Mouse (Mus musculus): ENCODE measurements around the gene Naa38. TPM values are rescaled to one million over a fixed set of nuclear protein-coding genes. Genes with fewer than 3 reads are reported as not detected.
A peak's percentile ranks its signal among the peaks of the same experiment; 100 is the strongest.

The Naa38 gene
- polyA plus RNA-seq, 1 experiment from 2014 or later, result 97.6 TPM

DNA sequence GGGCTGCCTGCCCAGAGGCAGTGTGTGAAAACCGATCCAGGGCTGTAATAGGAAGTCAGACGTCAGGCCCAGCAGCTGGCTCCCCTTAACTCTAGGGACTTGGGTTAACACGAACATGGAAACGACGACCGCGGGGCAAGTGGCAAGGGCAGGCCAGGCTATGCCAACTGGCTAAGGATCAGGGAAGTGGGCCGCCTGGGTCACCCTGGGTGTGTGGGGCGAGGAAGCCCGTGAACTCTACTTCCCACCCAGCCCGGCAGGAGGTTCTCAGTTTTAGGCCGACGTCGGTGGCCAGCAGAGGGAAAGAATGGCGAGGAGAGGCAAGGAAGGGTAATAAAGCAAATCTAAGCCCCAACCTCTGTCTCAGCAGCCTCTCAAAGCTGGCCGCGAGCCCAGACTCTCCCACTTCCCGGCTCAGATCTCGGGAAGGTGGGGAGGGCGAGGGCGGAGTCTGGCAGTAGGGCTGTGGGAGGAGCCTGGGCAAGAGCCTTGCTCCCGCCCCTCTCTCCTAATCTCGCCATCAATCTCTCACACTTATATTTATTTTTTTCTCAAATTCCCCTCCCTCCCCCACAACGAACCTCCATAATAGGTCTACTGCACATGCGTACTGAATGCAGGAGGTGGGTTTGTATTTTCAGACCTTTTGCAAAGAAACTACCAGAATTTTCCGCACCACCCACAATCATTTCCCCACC lies 29.0 kb upstream of the Naa38 start:
- Histone ChIP-seq H3K27me3 (ENCODE audit: control insufficient read depth, insufficient read depth, low read length) (no peaks in the 10 kb centered on the region), H3K4me3 (replicated peaks; ENCODE audit: low read depth, low read length) (peak overlapping the region; percentile 99), H3K27ac (replicated peaks; ENCODE audit: low read depth, low read length) (peak overlapping the region; percentile 100), H3K9me3 (ENCODE audit: control insufficient read depth, low read length) (no peaks in the 10 kb centered on the region), H3K4me2 (ENCODE audit: low read length) (peak overlapping the region; percentile 96), H3K4me1 (ENCODE audit: control insufficient read depth, insufficient read depth, low read length) (peaks cover 39% of the 10 kb centered on the region), H3K9ac (replicated peaks; ENCODE audit: low read length) (peak overlapping the region; percentile 100), H3K36me3 (ENCODE audit: control insufficient read depth, insufficient read depth, low read length) (peaks cover 30% of the 10 kb centered on the region)
- under 1% methylated on average over 26 of the region's 26 CpGs for WGBS
- peak; percentile 87 for ATAC-seq (ENCODE audit: low FRiP score, low TSS enrichment)
- DNase-seq, result peak; percentile 97

DNA sequence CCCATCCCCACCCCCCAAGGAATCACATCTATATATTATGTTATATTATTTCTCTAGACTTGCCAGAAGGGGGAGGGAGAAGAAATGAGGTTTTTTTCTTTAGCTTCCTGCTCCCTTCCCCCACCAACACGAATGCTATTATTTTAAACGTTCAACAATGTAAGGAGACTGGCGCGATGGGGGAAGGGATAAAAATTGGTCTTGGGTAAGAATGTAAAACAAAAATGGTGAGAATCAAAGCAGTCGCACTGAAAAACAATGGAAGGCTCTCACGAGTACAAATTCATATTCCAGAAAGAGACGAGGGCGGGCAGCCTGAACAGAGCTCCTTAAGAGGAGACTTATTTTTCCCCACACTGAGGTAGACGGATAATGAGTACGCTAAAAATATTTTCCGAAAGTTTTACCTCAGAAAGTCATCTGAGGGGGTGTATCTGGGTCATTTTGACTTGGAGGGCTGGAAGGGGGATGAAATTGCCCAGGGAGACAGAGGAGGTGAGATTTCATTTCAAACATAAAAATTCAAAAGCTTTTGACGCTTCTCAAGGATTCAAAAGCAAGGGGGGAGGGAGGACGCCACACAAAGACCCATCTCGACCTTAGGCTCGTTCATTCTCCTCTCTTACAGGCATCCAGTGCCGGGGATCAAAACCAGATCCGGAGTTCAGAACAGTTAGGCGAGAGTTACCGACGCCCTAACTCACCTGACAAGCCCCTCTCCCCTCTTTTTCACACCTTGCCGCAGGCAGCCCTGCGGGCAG lies 28.3 kb upstream of the Naa38 start:
- Histone ChIP-seq H3K4me1 (ENCODE audit: control insufficient read depth, insufficient read depth, low read length) (peaks cover 46% of the 10 kb centered on the region), H3K27ac (replicated peaks; ENCODE audit: low read depth, low read length) (peak overlapping the region; percentile 100), H3K27me3 (ENCODE audit: control insufficient read depth, insufficient read depth, low read length) (no peaks in the 10 kb centered on the region), H3K9me3 (ENCODE audit: control insufficient read depth, low read length) (no peaks in the 10 kb centered on the region), H3K9ac (replicated peaks; ENCODE audit: low read length) (peak overlapping the region; percentile 100), H3K36me3 (ENCODE audit: control insufficient read depth, insufficient read depth, low read length) (peaks cover 23% of the 10 kb centered on the region), H3K4me2 (ENCODE audit: low read length) (peak overlapping the region; percentile 96), H3K4me3 (replicated peaks; ENCODE audit: low read depth, low read length) (peak overlapping the region; percentile 99)
- DNase-seq, result peak; percentile 60
- WGBS, result under 1% methylated on average over 22 of the region's 22 CpGs
- no peak for ATAC-seq (ENCODE audit: low FRiP score, low TSS enrichment)

DNA sequence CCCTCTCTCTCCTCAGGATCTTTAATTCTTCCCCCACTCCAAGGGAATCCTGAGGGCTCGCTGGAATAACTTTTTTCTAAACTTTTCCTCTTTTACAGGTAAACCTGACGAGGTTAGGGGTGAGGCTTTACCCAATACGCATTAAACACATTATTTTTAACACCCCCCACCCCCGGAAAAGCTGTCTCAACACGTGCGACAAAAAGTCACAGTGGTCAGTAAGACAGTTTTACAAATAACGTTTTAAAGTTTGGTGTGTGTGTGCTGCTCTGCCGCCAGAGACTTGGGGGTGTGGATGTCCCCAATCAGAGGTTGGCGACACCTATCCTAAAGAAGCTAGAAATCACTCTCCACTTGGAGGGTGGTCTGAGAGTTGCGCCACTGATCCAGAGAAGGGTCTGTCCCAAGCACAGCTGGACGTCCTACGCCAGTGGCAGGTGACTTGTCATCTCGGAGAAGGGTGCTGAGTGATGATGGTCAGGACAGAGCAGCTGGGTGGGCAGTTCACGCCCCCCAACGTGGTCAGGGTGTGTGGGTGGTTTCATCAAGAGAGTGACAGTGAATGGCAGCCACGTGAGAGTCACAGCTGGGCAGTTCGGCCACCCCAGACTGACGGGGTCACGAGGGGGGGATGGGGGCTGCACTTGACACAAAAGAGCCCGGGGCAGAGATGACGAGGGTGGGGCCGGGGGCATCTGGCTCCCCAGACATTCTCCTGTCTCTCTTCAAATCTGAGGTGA lies 27.5 kb upstream of the Naa38 start:
- H3K9me3 ChIP-seq (ENCODE audit: control insufficient read depth, low read length), result no peaks in the 10 kb centered on the region
- peak; percentile 5; the same call in 1 of the 2 replicates for ATAC-seq (ENCODE audit: low FRiP score, low TSS enrichment)
- H3K4me2 ChIP-seq (ENCODE audit: low read length), result peak overlapping the region; percentile 96
- peaks cover 50% of the 10 kb centered on the region for H3K4me1 ChIP-seq (ENCODE audit: control insufficient read depth, insufficient read depth, low read length)
- H3K9ac ChIP-seq (replicated peaks; ENCODE audit: low read length), result peak overlapping the region; percentile 100
- peak overlapping the region; percentile 99 for H3K4me3 ChIP-seq (replicated peaks; ENCODE audit: low read depth, low read length)
- H3K27ac ChIP-seq (replicated peaks; ENCODE audit: low read depth, low read length), result peak overlapping the region; percentile 100
- DNase-seq, result peak; percentile 51
- no peaks in the 10 kb centered on the region for H3K27me3 ChIP-seq (ENCODE audit: control insufficient read depth, insufficient read depth, low read length)
- peaks cover 16% of the 10 kb centered on the region for H3K36me3 ChIP-seq (ENCODE audit: control insufficient read depth, insufficient read depth, low read length)
- under 1% methylated on average over 22 of the region's 22 CpGs for WGBS

DNA sequence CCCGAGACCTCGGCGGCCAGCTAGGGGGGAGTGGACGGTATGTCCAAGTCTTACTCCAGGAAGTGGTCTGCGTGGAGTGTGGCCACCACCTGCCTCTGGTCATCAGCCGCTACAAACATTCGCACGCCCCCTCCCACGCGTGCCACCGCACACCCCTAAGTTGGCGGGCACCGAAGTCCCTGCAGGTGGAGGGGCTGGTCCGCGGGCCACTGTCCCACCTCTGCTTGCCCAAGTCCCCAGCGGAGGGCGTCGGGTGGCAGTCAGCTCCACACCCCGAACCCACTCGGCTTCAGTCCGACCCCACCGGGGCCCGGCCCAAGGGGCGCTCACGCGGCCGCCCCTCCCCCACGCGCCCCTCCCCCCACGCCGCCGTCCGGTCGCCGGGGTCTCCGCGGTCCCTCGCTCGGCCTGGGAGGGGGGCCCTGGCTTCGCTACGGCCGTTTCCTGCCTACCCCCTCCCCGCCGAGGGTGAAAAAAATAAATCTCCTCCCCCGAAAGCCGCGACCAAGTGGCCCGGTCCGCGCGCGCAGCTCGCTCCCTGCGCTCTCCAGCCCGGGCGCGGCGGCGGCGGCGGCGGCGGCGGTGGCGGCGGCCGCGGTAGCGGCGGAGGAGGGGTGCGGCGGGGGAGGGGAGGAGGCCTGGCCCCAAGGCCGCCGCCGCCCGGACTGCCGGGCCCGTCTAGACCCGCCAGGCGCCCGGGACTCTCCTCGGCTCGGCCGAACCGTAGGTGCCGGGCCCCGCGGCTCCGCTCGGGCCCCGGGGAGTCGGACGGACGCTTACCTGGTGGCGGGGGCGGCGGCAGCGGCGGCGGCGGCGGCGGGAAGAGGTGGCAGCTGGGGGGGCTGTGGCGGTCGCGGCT lies 26.7 kb upstream of the Naa38 start:
- Histone ChIP-seq H3K4me3 (replicated peaks; ENCODE audit: low read depth, low read length) (peak overlapping the region; percentile 99), H3K36me3 (ENCODE audit: control insufficient read depth, insufficient read depth, low read length) (peaks cover 9% of the 10 kb centered on the region), H3K27ac (replicated peaks; ENCODE audit: low read depth, low read length) (peak overlapping the region; percentile 100), H3K4me1 (ENCODE audit: control insufficient read depth, insufficient read depth, low read length) (peaks cover 50% of the 10 kb centered on the region), H3K9ac (replicated peaks; ENCODE audit: low read length) (peak overlapping the region; percentile 100), H3K27me3 (ENCODE audit: control insufficient read depth, insufficient read depth, low read length) (no peaks in the 10 kb centered on the region), H3K4me2 (ENCODE audit: low read length) (peak overlapping the region; percentile 96), H3K9me3 (ENCODE audit: control insufficient read depth, low read length) (no peaks in the 10 kb centered on the region)
- under 1% methylated on average over 67 of the region's 106 CpGs for WGBS
- ATAC-seq (ENCODE audit: low FRiP score, low TSS enrichment), result peak; percentile 11; the same call in 1 of the 2 replicates
- DNase-seq, result peak; percentile 76

DNA sequence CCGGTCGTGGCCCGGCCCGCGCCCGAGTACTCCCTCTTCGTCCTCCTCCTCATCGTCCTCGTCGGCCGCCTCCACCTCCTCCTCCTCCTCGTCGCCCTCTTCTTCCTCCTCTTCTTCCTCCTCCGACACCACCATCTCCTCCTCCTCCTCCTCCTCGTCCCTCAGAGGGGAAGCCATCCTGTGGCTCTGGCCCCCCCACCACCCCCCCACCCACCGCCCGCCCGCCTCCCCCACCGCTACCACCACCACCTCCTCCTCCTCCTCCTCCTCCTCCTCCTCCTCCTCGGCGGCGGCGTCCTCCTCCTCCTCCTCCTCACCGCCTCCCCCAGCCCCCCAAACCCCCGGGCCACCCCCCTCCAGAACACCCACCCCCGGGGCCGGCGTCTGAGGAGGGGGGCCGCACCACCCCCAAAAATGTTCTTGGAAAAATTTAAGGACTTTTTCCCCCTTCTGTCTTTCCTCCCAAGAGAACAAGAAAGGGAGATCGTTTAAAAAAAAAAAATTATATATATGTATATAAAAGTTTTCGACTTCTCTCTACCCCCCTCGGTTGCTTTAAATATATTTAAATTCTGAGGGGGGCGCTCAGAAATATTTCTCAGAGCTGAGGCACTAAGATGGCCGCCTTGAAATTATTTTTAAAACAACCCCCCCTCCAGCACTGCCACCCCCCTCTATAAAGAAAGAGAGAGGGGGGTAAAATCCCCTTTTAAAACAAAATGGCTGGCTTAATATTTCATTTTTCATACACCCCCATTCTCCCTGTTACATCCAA lies 25.9 kb upstream of the Naa38 start, which contains the start of gene Chd3:
Chd3 (minus strand) TSS at position 192 of the 775 bp plus-strand sequence.
- Histone ChIP-seq H3K36me3 (ENCODE audit: control insufficient read depth, insufficient read depth, low read length) (peaks cover 4% of the 10 kb centered on the region; the same call in 1 of the 2 replicates), H3K4me3 (replicated peaks; ENCODE audit: low read depth, low read length) (peak within 1 kb of the TSS; percentile 99), H3K9me3 (ENCODE audit: control insufficient read depth, low read length) (no peaks in the 10 kb centered on the region), H3K27me3 (ENCODE audit: control insufficient read depth, insufficient read depth, low read length) (no peaks in the 10 kb centered on the region), H3K4me1 (ENCODE audit: control insufficient read depth, insufficient read depth, low read length) (peaks cover 45% of the 10 kb centered on the region), H3K27ac (replicated peaks; ENCODE audit: low read depth, low read length) (peak within 1 kb of the TSS; percentile 100), H3K4me2 (ENCODE audit: low read length) (peak within 1 kb of the TSS; percentile 96), H3K9ac (replicated peaks; ENCODE audit: low read length) (peak within 1 kb of the TSS; percentile 100)
- ATAC-seq (ENCODE audit: low FRiP score, low TSS enrichment), result no peak
- under 1% methylated on average over 22 of the region's 34 CpGs for WGBS
- peak; percentile 56 for DNase-seq

DNA sequence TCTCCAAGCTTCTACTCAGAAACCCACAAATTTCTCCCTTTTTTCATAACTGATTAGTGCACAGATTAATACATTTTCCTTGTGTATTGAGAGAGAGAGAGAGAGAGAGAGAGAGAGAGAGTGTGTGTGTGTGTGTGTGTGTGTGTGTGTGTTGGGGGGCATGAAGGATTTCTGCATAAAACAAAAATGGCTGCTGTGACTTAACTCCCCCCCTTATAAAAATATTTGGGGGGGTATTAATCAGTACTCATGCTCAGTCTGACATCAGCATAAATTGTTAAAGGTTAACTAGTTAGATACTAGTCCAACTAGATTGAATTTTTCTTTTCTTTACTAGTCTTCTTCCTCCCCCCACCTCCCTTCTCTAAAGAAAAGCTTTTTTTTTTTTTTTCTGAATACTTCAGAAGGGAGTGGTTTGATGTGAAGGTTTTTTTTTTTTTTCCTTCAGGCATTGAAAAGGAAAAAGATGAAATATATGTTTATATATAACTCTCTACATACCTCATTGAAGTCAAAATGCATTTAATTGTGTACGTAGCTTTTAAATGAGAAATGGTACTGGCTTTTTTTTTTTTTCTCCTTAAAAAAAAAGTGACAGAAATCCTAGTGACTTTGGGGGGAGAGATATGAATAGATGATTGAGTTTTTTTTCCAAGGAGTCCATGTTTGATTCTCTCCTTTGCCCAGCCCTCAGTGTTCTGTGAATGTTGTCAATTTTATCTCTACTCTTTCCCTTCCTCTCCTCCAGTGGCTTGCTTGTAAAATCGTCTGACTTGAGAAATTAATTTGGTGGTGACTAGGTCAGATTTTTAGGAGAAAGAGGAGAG lies 25.1 kb upstream of the Naa38 start:
- Histone ChIP-seq H3K4me2 (ENCODE audit: low read length) (peak overlapping the region; percentile 96), H3K27me3 (ENCODE audit: control insufficient read depth, insufficient read depth, low read length) (no peaks in the 10 kb centered on the region), H3K4me3 (replicated peaks; ENCODE audit: low read depth, low read length) (peak overlapping the region; percentile 99), H3K9ac (replicated peaks; ENCODE audit: low read length) (peak overlapping the region; percentile 100), H3K9me3 (ENCODE audit: control insufficient read depth, low read length) (no peaks in the 10 kb centered on the region), H3K4me1 (ENCODE audit: control insufficient read depth, insufficient read depth, low read length) (peaks cover 37% of the 10 kb centered on the region), H3K27ac (replicated peaks; ENCODE audit: low read depth, low read length) (peak overlapping the region; percentile 100), H3K36me3 (ENCODE audit: control insufficient read depth, insufficient read depth, low read length) (peaks cover 4% of the 10 kb centered on the region; the same call in 1 of the 2 replicates)
- DNase-seq, result peak; percentile 62
- WGBS, result 25% methylated on average over 2 of the region's 2 CpGs
- ATAC-seq (ENCODE audit: low FRiP score, low TSS enrichment), result no peak

DNA sequence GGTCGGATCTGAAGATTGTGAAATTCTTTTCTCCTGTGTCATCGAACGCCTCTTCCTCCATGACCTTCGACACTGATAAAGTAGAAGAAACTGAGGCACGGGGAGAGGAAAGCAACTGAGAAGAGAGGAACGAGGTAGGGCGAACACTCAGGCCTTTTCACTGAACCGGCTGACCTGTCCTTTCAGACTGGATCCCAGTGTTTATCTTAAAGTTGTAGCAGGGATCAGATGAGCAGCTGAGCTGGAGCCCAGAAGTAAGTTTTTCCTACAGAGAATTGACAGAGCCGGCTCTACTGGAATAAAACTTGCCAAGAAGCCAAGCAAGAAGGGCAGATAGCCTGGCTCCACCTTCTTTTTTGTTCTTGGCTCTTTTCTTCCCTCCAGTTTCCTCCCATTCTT lies 24.5 kb upstream of the Naa38 start:
- no peaks in the 10 kb centered on the region for H3K9me3 ChIP-seq (ENCODE audit: control insufficient read depth, low read length)
- WGBS, result 6% methylated on average over 9 of the region's 9 CpGs
- no peak overlapping the region for H3K4me3 ChIP-seq (replicated peaks; ENCODE audit: low read depth, low read length)
- peaks cover 4% of the 10 kb centered on the region; the same call in 1 of the 2 replicates for H3K36me3 ChIP-seq (ENCODE audit: control insufficient read depth, insufficient read depth, low read length)
- H3K27me3 ChIP-seq (ENCODE audit: control insufficient read depth, insufficient read depth, low read length), result no peaks in the 10 kb centered on the region
- H3K27ac ChIP-seq (replicated peaks; ENCODE audit: low read depth, low read length), result peak overlapping the region; percentile 74
- DNase-seq (no peak), ATAC-seq (ENCODE audit: low FRiP score, low TSS enrichment) (no peak)
- peak overlapping the region; percentile 45 for H3K4me2 ChIP-seq (ENCODE audit: low read length)
- peak overlapping the region; percentile 18; the same call in 1 of the 2 replicates for H3K9ac ChIP-seq (replicated peaks; ENCODE audit: low read length)
- peaks cover 31% of the 10 kb centered on the region for H3K4me1 ChIP-seq (ENCODE audit: control insufficient read depth, insufficient read depth, low read length)

All from midbrain, embryonic 14.5 days (tissue).